Mouse (Mus musculus) spleen, adult 2 months (tissue): ENCODE measurements around the gene Auts2.

Source experiments
- CTCF ChIP-seq: fragments of 200-500 bp; IDR thresholded peaks from 2 replicates; pipeline ENCODE4 v1.5.1; 2011; ENCODE audit warnings: mild to moderate bottlenecking, inconsistent platforms; ENCODE audit not compliant: insufficient read depth, insufficient read length, insufficient replicate concordance; ENCODE audit errors: extremely low read depth
- POLR2A ChIP-seq: fragments of 200-500 bp; IDR thresholded peaks from 2 replicates; pipeline ENCODE4 v1.6.1; 2011; ENCODE audit warnings: low read depth, low read length, inconsistent platforms

DNA sequence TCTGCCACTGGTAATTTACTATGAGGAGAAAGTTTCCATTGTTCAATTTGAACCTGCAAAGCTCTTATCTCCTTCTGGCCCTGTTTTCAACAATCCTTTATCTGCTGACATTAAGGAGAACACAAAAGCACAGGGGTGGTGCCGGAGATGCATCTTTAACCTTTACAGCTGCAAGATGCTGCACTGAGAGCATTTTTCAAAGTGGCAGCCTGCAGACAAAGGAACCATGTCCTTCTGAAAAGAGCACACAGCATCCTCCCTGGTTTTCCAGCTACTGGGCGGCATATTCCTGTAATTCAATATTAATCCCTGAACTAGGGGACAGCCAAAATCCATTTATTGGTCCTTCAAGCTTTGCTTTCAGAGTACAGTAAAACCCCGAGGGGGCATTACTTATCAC, 248.7 kb downstream of the Auts2 start:
- TF ChIP-seq CTCF (no peak), POLR2A (no peak)
